Mouse (Mus musculus): ENCODE results near the gene Atp6ap2.
"Not testable (repeated sequence)": the region's sequence is repeated elsewhere in the genome, so short reads cannot be mapped to it uniquely, and the experiment has no call there.

Atp6ap2 gene

DNA sequence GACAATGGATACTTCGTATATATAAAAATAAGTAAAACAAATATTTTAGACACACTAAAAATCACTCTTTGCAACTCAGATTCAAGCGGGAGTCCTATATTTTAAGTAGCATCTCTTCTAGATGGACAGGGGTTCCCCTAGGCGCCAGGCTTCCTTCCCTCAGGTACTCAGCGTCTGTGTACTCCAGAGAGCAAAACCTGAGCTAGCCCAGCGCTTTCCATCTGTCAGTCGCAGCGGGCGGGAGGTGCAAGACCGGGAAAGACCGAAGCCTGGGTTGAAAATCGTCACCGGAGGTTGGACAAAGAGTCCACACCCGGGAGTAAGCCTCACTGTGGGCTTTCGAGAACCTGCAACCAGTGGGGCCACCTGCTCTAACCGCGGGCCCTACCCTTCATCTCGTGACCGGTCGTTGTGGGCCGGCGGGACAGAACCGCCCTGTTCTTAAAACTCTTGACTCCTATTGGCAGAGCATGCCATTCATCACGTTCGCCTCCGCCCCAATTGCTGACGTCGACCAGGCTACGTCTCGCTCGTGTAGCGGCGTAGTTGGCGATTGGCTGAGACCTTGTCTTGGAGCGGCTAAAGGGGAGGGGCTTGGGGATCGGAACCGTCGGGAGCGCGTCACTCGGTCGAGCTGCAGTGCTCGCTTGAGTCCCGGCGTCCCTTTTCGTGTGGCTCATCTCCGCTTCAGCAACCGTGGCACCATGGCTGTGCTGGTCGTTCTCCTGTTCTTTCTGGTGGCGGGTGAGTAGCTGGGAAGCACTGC, at the start of gene Atp6ap2:
Atp6ap2 (plus strand) TSS at position 610 of the 766 bp plus-strand sequence.
- peak; percentile 93 to 96 for DNase-seq

DNA sequence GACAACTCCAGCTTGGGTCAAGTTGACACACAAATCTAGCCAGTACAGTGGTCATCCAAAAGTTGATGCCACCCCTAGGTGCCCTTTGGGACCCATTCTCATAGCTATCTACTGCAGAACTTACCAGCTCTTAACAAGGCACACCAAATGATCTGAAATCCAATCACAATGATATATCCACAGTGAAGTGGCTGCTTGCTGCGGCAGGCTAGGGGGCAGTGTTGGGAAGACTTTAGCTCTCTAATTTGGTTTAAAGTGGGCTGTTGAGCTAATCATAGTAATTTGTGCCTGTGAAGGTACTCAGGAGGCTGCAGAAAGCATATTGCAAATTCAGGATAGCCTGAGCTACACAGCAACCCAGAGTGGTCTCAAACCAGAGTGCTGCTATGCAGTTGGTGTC, 43.2 kb upstream of the Atp6ap2 start:
- DNase-seq, result no peak

DNA sequence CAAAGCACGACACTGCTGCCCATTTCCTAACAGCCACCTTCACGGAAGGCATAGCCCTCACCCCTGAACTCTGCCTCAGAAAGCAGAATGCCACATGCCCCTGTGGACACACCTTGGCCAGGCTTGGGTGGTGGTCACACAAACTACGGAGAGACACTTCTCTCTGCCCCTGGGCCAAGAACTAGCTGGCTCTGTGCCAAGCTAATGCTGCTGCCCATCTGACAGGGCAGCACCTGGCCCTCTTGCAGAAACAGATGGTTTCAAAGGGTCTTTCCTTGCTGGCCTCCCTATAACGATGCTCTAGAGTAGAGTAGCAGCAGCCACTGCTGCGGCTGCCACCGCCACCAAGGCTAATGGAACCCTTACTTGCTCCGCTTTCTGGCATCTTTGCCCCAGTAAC, 30.5 kb upstream of the Atp6ap2 start:
- peak in 1 of 2 experiments; percentile 38 for DNase-seq

DNA sequence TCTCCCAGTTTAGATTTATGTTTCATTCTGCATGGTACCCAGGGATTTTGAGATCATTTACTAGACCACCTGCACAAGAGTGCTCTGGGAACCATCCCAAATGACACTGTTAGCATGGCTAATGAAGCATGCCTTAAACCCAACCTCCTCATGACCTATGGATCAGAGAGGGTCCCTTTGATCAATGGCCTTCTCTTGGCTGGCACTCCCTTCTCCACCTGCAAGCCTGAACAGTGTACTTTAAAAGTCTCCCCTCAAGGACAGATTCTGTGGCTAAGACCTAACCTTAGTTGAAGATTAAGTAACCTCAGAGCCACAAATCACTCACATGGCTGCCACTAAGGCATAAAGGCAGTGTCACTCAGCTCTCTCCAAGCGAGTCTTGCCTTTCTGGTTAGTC, 16.2 kb upstream of the Atp6ap2 start:
- no peak for DNase-seq

DNA sequence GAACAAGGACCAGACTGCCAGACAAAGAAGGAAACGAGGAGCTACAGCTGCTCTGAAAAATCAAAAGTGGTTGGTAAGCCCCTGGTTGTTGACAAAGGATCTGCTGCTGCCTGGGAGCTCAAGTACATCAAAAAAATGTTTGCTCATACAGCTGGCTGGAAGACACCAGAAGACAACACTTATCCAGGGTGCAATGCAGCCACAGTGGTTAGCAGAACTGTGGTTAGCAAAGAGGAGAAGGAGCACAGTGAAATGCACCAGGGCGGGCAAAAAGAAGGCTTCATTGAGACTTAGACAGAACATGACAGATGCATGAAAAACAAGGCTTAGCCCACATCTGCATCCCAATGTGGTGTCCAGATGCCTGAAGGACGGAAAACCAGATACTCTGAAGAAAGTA, 9.7 kb upstream of the Atp6ap2 start:
- DNase-seq, result no peak

DNA sequence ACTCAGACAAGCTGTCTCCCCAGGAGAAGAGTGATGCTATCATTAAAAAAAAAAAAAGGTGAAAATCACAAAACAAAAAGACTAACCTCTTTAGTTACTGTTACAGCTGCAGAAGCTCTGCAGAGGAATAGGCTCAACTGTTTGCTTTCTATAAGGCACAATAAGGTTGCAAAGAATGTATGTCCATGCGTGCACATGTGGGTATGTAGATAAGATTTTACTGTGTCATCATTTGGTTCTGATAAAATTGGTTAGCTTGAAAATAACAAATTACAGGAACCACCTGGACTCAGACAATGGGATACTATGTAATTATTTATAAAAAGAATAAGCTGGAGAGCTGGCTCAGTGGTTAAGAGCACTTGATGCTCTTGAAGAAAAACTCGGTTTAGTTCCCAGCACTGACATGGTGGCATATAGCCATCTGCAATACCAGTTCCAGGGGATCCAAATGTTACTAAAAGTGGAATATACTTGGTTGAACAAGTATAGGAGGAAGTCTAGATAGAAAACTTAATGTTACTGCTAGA, 9.2 kb upstream of the Atp6ap2 start:
- DNase-seq, result no peak

DNA sequence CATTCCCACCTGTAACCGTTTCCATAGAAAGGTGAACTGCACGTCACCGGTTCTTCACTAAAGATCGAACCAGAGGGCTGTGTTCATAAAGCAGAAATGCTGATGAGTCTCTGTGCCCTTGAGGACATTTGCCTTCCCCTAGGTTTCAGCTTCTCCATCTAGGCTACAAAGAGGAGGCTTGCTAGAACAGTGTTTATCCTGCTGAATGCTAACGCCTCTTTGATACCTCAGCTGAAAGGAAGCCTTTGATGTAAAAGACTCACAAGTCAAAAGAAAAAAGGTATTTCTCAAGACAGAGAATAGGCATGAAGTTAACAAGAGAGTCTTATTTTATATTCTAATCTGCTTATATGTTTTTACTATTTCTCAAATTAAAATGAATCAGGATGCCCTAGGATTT, 4.3 kb upstream of the Atp6ap2 start:
- DNase-seq, result no peak

DNA sequence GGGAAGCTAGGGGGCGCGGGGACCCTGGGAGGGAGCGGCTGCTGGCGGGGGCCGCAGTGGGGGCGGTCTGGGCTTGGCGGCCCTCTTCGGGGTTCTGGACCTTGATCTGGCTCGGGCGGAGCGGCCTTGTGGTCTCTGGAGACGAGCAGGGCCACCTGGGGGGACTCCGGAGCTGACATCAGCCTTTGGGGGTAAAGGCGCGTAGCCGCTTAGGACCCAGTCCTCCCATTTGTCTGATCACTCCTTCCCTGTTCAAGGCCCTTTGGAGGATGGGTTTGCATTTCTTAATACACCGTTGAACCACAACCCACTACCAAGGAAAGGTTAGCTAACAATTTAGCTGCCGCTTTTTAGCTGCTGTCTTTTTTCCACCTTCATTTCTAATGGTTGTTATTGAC, 356 bp downstream of the Atp6ap2 start:
- DNase-seq, result peak in 1 of 2 experiments; percentile 39

DNA sequence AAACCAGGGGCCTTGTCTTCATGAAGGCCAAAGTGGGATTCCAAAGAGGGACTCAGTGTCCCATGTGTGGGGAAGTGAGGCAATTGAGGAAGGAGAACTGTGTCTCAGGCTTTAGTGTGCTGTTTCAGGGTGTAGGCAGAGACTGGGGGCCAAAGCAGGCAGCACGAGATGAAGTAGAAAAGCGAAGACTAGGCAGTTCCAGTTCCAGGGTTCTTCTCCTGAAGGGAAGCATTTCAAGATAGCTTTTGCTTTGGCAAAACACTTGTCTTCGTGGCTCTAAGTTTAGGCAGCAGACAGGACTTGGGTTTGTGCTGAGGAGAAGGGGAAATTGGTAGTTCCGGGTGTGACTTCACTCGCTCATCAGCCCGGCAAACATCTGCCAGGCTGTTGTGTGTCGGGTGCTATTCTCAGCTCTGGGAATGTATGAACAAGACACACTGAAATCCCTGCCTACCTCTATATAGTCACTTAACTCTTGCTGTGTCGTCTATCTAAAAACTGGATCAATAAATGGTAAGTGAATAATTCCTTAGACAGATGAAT, 3.9 kb downstream of the Atp6ap2 start:
- no peak for DNase-seq

DNA sequence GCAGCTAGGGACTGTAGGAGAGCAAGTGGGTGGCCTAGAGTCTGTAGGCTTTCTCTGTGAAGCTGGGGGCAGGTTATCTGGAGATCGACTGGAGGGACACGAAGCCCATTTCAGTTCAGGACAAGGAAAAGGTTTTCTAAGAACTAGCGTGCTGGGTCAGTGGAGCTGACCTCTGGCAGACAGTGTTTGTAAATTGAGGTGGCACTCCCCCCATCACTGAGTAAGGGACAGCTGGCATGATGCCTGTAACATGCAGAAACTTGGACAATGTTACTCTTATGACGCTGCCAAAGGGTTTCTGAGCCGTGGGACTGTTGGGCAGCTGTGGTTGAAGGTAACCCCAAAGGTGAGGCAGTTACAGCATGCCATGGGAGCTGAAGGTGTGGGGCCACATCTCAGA, 4.4 kb downstream of the Atp6ap2 start:
- peak; percentile 6 to 63 for DNase-seq

DNA sequence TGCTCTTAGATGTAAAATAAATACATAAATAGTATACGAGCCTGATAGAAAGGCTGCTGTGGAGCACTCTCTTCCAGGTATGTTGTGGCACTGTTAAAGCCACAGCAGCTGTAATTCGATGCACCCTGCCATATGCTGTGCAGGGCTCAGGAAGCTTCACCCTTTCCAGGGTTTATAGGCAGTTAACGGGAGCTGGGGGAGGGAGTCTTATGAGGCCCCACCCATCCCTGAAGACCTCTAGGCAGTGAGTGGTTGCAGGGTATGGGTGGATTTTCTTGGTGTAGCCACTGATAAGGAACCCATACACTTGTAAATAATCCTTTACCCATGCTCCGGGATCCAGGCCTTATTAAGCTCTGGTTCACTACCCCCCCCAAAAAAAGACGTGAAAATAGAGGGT, 6.2 kb downstream of the Atp6ap2 start:
- no peak for DNase-seq

DNA sequence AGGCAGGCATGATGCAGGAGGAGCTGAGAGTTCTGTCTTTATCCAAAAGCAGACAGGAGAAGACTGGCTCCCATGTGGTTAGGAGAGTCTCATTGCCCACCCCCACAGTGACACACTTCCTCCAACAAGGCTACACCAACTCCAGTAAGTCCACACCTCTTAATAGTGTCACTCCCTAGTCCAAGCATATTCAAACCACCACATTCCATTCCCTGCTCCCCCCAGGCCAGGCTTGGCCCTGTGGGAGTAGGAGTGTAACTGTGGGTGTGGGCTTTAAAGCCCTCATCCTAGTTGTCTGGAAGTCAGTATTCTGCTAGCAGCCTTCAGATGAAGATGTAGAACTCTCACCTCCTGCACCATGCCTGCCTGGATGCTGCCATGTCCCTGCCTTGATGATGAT, 22.9 kb downstream of the Atp6ap2 start:
- DNase-seq, result not testable (repeated sequence)

DNA sequence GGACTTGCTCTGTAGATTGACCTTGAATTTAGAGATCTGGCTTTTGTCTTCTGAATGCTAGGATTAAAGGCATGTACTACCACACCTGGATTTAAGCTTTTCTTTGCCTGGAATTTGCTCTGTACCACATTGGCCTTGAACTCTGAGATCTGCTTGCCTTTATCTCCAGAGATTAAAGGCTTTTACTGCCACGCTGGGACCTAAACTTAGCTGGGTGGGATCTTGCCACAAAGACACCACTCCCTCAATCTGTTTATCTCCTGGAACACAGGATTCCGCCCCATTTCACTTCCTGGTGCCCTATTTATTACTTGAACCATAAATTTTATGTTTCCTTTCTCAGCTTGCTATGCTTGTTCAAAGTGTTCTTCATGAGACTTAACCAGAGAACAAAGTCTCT, 23.6 kb downstream of the Atp6ap2 start:
- no peak for DNase-seq

DNA sequence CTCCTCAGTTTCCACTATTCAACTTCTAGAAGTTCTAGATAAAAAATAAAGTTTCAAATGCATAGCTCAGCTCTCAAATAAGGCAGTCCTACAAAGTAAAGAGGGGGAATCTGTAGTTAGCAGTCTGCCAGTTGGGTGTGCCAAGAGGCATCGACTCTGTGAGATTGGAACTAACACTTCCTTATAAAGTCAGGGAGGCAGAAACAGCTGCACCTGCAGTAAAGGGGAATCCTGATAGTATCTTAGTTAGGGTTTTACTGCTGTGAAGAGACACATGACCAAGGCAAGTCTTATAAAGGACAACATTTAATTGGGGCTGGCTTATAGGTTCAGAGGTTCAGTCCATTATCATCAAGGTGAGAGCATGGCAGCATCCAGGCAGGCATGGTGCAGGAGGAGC, 24.8 kb downstream of the Atp6ap2 start:
- DNase-seq, result not testable (repeated sequence)

DNA sequence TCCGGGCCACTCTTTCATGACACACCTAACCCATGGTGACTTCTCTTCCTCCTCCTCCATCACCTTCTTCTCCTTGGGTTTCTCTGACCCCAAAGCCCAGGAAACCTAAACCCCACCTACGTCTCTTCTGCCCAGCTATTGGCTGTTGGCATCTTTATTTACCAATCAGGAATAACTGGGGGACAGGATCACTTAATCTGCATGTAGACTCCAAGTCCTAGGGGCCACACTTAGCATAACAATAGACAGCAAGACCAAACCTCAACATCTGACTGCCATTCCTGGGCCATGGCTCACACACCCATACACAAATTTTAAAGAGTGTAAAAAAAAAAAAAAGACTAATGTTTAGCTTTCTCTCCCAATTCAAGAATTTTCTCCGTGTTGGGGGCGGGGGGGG, 37.5 kb downstream of the Atp6ap2 start:
- DNase-seq, result no peak

DNA sequence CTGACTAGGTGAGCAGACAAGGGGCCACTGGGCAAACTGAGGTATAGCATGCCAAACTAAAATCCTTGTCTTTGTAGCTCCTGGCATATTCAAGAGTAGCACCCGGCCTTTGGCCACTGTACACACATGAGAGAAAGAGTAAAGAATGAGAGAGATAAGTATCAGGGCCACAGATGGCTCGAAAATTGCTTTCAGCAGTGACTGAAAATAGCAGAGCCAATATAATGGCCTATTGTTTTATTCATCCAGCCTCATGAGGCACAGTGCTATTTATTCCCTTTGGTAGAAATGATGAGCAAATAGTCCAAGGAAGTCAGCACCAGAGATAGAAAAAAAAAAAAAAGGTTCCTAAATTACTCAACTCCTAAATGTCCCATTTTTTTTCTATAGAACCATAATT, 57.4 kb downstream of the Atp6ap2 start:
- DNase-seq, result no peak

DNA sequence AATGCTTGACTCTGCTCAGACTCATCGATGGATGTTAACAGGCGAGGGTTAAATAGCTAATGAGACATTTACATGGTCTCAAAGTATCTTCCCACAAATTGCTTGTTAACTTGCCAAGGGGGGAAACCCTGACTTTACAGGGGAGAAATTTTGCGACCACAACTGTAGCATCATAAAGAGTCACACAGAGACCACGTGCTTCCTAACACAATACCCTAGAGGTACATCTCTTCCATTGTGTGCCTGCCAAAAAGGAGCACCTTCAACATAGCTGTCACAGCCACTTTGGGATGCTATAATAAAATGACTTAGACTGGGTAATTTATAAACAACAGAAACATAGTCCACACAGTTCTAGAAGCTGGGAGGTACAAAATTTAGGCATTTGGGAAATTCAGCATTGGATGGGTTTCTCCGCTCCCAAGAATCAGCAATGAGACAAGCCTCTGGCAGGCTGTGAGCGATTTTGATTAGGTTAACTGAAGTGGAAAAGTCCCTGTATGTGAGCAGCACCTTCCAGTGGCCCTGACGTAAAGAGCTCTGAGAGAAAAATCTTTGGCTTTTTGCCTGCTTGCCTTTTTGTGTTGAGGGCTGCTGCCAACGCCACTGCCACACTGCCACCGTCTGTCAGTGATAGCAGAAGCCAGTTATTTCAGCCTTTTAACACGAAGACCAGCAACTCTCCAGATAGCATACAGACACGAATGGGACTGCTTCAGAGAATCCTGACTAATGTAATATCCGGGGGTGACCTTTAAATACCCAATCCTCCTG, 58.1 kb downstream of the Atp6ap2 start:
- DNase-seq, result peak in 1 of 2 experiments; percentile 4

DNA sequence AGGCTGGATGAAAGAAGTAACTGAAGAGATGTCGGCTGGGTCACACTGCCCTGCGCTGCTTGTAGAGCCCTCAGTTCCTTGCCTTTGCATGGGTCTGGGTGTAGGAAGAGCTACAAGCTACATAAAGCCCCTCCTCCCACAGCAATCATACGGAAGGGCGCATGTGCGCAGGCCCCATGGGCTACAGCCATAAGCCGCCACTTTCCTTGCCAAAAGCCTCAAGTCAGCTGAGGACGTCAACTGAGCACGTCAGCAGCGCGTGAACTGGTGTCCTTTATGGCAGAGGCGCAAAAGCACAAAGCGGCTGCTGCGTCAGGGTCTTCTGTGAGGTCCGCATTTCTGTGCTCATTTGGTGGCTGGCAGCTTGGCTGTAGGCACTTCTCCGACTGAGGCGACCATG, 64.3 kb downstream of the Atp6ap2 start:
- DNase-seq, result no peak

DNA sequence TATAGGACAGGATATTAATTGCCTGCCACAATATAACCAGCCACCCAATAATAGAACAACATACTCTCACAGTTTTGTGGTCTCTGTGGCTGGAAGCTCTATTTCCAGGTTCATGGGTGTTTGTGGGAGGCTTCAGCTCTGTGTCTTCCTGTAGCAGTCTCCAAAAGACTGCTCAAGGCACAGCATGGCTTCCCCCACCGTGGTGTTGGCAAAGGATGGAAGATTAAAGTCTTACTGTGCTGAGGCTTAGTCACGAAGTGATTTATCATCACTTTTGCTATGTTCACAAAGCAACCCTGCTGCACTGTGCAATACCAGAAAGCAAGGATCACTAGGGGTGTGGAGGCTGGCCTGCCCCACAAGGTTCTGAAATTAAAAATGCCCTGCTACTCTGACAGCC, 66.3 kb downstream of the Atp6ap2 start:
- no peak for DNase-seq
